Mouse (Mus musculus) bone marrow, adult 2 months (tissue): Measurements from ENCODE around the gene Klk1.

Experiments
- CTCF ChIP-seq: fragments of 200-500 bp; IDR thresholded peaks from 2 replicates; pipeline ENCODE4 v1.5.1; 2011; ENCODE audit warnings: low read length, control low read depth; ENCODE audit not compliant: control insufficient read depth, insufficient read depth
- POLR2A ChIP-seq: fragments of 200-500 bp; IDR thresholded peaks from 2 replicates; pipeline ENCODE4 v1.6.1; 2011; ENCODE audit warnings: low read depth, mild to moderate bottlenecking, control low read depth, low read length, borderline replicate concordance; ENCODE audit not compliant: control insufficient read depth

- no peak for TF ChIP-seq POLR2A
- TF ChIP-seq CTCF: no peak
Observed at GRCm38 (mm10) chr7:44225076-44225475, at the start of gene Klk1.
